Mouse (Mus musculus) cerebellum, adult 9-11 months (tissue): ENCODE measurements at regions not wholly inside any gene's neighbourhood (a gene's known extent, or its start where the extent isn't known, plus 50 kb on each side); places are given as distances from the start of the nearest gene placed in this dataset.

Source experiments
- DNase-seq: peaks from one replicate; pipeline ENCODE4 v3.0.0; 2022

- peak; percentile 87 for DNase-seq
Measured at GRCm38 (mm10) chr14:25185959-25186771, 272.8 kb upstream of the Zmiz1 start.

- peak; percentile 83 for DNase-seq
Measured at GRCm38 (mm10) chr14:25187715-25188114, 271.3 kb upstream of the Zmiz1 start.

GRCm38 (mm10) chr14:25189256-25189655 lies 269.7 kb upstream of the Zmiz1 start:
- no peak for DNase-seq

- DNase-seq = no peak
Measured at GRCm38 (mm10) chr14:25190680-25191270, 268.2 kb upstream of the Zmiz1 start.

GRCm38 (mm10) chr14:25196820-25197219 lies 262.2 kb upstream of the Zmiz1 start:
- no peak for DNase-seq

- DNase-seq = no peak
Measured at GRCm38 (mm10) chr14:25199900-25200299, 259.1 kb upstream of the Zmiz1 start.

- no peak for DNase-seq
Measured at GRCm38 (mm10) chr14:25200656-25201179, 258.3 kb upstream of the Zmiz1 start.

GRCm38 (mm10) chr14:25202312-25202711 lies 256.7 kb upstream of the Zmiz1 start:
- peak; percentile 72 for DNase-seq

GRCm38 (mm10) chr14:25204091-25204490 lies 254.9 kb upstream of the Zmiz1 start:
- DNase-seq = peak; percentile 79

- DNase-seq = no peak
Measured at GRCm38 (mm10) chr14:25206855-25207254, 252.1 kb upstream of the Zmiz1 start.

- DNase-seq = no peak
Measured at GRCm38 (mm10) chr14:25207422-25207821, 251.6 kb upstream of the Zmiz1 start.

GRCm38 (mm10) chr14:25208221-25209056 lies 250.5 kb upstream of the Zmiz1 start:
- no peak for DNase-seq

- DNase-seq = peak; percentile 65
Measured at GRCm38 (mm10) chr14:25213056-25213455, 245.9 kb upstream of the Zmiz1 start.

- DNase-seq = no peak
Measured at GRCm38 (mm10) chr14:25223091-25223490, 235.9 kb upstream of the Zmiz1 start.

GRCm38 (mm10) chr14:25225214-25225613 lies 233.8 kb upstream of the Zmiz1 start:
- DNase-seq = peak; percentile 47

GRCm38 (mm10) chr14:25226155-25226839 lies 232.7 kb upstream of the Zmiz1 start:
- DNase-seq = peak; percentile 96

- DNase-seq = peak; percentile 69
Measured at GRCm38 (mm10) chr14:25226840-25227506, 232.0 kb upstream of the Zmiz1 start.

- no peak for DNase-seq
Measured at GRCm38 (mm10) chr14:25228321-25229047, 230.5 kb upstream of the Zmiz1 start.

- peak; percentile 48 for DNase-seq
Measured at GRCm38 (mm10) chr14:25229569-25229968, 229.4 kb upstream of the Zmiz1 start.

- no peak for DNase-seq
Measured at GRCm38 (mm10) chr14:25231881-25232280, 227.1 kb upstream of the Zmiz1 start.

- DNase-seq = no peak
Measured at GRCm38 (mm10) chr14:25236421-25236973, 222.5 kb upstream of the Zmiz1 start.
